Mouse (Mus musculus): ENCODE results near the gene Rhbdf1. TPM values are rescaled to one million over a fixed set of nuclear protein-coding genes. Genes with fewer than 3 reads are reported as not detected.

Gene Rhbdf1
- total RNA-seq (2017) = 3.6 and 4.7 TPM in 2 replicates

DNA sequence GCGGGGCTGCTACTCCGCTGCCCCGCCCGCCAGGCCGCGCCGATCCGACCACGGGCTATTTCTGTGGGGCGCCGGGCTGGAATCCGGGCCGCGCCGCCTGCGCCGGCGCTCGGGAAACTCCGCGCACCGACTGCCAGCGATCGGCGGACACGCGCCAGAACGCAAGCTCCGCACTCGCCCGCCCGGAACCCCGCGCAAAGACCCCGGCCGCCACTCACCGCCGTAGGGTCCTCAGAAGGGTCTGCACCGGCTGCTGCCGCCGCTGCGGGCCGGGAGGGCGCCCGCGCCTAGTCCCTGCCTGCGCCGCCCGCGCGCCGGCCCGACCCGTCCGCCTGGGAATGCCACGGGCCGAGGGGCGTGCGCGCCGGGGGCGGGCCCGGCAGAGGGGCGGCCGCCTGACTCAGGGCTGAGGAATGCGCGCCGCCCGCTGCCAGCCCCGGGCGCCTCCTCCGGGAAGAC lies at the start of gene Rhbdf1:
TSS of gene Rhbdf1 (minus strand) at position 350 of the 459 bp plus-strand sequence.
- no peak for ATAC-seq (ENCODE audit: extremely low read depth, insufficient number of reproducible peaks, low FRiP score, poor library complexity, severe bottlenecking)

DNA sequence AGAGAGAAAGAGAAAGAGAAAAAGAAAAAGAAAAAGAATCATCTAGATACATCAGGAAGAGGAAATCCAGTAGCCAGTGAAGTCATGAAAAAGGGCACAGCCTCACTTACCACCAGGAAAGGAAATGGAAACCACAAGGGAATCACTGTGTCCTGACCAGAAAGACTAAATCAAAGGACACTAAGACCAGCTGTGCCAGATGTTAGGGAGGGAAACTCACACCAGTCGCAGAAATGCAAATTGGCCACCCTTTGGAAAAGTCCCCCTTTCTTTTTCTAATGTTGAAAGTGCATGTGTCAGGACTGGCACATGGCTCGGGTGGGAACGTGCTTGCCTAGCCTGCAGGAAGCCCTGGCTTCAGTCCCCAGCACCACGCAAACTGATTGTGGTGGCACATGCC lies 49.1 kb upstream of the Rhbdf1 start:
- no peak for ATAC-seq (ENCODE audit: extremely low read depth, insufficient number of reproducible peaks, low FRiP score, poor library complexity, severe bottlenecking)

DNA sequence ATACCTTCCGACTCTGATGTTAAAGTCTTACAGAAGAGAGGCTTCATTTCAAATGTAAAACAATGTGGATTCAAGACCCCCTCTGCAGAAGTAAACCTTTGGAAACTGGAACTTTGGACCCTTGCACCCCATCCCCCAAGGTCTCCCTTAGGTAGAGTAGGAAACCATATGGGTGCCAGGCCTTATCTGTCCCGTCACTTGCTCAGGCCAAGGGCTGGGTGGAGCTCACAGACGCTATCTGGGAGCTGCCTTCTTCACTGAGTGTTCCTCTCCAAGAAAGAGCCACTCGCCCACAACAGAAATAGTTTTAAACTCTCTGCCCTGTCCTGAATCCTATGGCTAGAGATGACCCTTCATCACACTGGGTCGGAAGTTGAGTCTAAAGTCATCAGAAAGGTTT lies 46.9 kb upstream of the Rhbdf1 start:
- no peak for ATAC-seq (ENCODE audit: extremely low read depth, insufficient number of reproducible peaks, low FRiP score, poor library complexity, severe bottlenecking)

DNA sequence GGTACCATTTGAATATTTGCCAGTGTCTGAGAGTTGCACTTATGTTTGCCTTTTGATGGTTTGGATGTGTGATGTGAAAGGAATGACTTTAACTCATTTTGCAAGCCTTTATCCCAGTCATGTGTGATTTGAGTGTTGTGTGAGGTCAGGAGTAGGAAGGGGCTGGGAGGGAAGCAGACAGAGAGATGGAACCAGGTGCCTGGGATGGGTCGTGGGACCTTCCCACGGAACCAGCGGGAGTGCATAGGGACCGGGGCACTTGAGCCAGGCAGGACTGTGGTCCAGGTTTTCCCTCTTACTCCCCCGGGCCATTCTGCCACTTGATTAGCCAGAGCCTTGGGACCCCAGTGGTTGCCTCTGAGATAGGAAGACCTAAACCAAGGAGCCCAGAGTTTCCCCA lies 45.9 kb upstream of the Rhbdf1 start:
- ATAC-seq (ENCODE audit: extremely low read depth, insufficient number of reproducible peaks, low FRiP score, poor library complexity, severe bottlenecking) = no peak

DNA sequence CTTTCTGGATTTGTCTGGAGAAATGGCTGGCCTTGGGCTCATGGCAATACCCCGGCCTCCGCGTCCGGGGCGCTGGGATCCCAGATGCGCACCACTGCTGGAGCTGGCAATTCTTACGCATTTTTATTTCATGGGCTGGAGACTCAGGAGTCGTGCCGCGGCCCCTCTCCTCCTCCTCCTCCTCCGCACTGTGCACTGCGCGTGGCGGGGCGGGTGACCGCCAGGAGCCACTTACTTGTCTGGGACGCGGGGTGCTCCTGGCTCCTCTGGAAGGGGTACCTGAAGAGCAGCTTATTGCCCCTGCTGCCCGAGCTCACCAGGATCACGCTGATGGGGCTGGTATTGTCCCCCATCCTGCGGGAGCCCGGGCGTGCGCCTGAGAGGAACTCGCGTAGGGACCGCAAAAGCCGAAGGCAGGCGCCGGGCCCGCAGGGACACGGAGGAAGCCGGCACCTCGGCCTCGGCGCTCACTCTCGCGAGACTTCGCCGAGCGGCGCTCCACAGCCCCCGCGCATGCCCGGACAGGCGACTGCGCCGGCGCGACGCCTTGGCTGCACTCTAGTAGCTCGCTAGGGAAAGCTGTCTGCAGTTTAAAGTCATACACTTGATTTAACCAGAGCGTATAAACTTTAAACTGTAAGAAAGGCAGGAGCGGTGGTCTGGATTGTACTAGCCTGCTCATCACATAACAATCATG lies 45.2 kb upstream of the Rhbdf1 start, which contains the start of gene Nprl3:
TSS of gene Nprl3 (minus strand) at position 520 of the 697 bp plus-strand sequence.
- ATAC-seq (ENCODE audit: extremely low read depth, insufficient number of reproducible peaks, low FRiP score, poor library complexity, severe bottlenecking) = peak; percentile 75

DNA sequence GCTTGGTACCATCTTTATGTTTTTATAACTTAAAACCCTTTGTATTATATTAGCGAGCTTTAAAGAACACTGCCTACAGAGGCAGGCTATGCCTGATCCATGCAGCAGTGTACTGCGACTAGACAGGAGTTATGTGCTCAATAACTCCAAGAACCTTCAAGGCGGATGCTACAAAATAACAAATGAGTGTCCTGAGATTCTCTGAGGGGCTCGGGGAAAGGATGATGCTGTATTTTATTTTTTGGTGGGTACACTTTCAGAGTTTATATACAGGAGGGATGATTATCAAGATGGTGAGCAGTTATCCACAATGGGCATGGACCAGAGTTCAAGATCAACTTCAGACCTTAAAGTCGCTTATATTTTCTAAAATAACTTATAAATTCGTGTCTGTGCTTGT lies 44.7 kb upstream of the Rhbdf1 start:
- no peak for ATAC-seq (ENCODE audit: extremely low read depth, insufficient number of reproducible peaks, low FRiP score, poor library complexity, severe bottlenecking)

DNA sequence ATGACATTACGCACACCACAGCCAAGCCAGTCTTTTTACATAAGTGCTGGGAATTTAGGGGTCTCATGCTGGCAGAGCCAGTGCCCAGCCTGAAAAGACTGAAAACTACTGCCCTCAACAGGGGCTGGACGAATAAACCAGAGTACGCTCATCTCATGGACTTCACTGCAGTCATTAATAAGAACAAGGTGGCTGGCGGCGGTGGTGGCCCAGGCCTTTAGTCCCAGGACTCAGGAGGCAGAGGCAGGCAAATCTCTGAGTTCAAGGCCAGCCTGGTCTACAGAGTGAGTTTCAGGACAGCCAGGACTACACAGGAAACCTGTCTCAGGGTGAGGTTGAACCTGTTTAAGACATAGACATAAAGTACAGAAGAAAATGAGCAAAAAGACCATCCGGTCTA lies 44.1 kb upstream of the Rhbdf1 start:
- no peak for ATAC-seq (ENCODE audit: extremely low read depth, insufficient number of reproducible peaks, low FRiP score, poor library complexity, severe bottlenecking)

DNA sequence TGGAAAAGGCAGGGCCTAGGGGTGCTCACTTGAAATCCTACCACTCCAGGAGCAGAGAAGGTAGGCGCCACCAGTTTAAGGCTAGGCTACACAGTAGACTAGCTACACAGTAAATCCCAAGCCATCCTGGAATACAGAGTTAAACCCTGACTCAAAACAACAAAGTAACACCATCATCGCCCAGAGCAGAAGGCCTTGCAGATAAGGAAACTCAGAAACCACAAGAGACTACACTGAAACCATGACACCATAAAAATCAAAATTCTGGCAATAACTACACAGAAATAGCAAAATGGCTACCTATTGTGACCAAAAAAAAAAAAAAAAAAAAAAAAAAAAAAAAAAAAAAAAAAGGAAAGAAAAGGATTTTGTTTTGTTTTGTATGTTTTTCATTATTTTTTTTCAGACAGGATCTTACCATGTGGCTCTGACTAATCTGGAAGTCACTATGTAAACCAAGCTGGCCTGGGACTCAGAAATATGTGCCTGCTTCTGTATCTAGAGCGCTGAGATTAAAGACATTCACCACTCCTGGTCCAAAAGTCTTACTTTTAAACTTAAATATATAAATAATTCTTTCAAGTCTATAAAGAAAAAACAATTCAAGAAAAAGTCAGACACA lies 43.1 kb upstream of the Rhbdf1 start:
- no peak for ATAC-seq (ENCODE audit: extremely low read depth, insufficient number of reproducible peaks, low FRiP score, poor library complexity, severe bottlenecking)

DNA sequence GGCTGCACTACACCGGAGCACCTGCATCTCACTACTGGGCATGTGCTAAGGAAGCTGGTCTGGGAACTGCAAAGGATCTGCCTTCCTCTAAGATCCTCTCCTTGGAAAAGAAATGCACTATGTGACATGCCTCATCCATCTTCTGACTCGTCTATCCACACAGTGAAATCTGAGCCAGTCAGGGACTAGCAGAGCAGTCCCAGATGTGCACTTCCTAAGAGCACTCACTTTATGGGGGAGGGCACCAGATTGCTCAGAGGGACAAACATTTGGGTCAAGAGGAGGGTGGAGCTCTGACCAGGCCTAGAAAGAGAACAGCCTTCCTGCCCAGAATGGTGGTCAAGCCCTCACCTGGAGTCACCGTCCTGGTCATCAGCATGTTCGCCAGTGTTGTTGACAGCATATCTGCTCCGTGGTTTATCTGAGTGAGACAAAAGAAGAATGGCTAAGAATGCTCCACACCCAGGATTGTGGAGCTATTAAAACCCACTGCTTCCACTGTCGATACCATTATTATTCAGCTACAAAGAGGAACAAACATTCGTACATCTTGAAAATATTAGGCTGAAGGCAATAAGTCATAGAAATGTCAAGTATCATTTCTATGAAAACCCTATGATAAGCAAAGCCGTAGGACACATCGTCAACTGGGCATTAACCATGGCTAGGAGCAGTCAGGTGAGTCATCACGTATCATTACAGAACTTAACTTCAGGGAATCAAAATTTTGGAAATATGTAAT lies 40.7 kb upstream of the Rhbdf1 start:
- ATAC-seq (ENCODE audit: extremely low read depth, insufficient number of reproducible peaks, low FRiP score, poor library complexity, severe bottlenecking) = no peak

DNA sequence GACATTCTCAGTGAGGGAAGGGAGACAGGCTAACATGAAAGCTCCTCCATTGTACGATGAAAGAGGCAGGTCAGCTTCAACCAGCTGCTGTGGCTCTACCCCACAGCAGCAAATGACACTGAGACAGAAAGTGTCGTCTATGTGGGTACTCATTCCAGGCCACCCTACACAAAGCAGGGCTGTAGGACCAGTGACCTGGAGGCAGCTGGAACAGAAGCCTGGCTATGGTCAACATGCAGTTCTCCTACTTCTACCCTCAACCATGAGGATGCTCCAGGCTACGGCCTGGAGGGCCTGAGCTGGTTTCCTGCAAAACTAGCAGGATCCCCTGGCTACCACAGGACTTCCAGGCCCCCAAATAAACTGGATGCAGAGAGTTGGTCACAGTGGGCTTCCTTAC lies 34.5 kb upstream of the Rhbdf1 start:
- no peak for ATAC-seq (ENCODE audit: extremely low read depth, insufficient number of reproducible peaks, low FRiP score, poor library complexity, severe bottlenecking)

DNA sequence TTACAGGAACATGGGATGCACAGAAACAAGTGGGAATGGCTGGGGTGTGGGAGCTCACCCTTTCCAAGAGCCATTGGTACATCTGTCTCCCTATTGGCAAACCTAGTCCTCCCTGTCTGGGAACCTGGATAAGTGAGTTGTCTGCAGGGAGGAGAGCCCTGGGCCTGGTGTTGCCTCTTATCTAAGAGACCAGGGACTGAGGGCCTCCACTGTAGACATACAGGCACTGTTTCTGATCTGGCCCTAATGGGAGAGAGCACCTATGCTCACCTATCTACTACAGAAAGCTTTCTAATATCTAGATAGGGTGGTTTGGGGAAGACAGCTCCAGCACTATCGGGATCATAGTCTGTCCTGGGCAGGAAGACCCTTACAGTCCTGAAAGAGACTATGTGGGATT lies 34.0 kb upstream of the Rhbdf1 start:
- no peak for ATAC-seq (ENCODE audit: extremely low read depth, insufficient number of reproducible peaks, low FRiP score, poor library complexity, severe bottlenecking)

DNA sequence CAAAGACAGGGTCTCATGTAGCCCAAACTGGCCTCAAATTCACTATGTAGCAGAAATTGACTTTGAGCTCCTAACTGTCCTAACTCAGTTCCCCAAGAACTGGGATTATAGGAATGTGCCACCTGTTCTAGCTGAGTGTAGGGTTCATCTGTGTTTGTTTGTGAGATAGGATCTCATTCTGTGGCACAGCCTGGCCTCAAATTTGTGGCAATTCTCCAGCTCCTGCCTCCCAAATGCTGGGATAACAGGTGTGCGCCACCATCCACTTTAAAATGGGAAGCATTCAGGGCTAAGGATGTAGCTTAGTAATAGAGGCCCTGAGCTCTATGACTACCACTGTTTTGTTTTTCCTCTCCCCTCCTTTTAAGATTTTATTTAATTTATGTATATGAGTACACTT lies 31.0 kb upstream of the Rhbdf1 start:
- ATAC-seq (ENCODE audit: extremely low read depth, insufficient number of reproducible peaks, low FRiP score, poor library complexity, severe bottlenecking) = no peak

DNA sequence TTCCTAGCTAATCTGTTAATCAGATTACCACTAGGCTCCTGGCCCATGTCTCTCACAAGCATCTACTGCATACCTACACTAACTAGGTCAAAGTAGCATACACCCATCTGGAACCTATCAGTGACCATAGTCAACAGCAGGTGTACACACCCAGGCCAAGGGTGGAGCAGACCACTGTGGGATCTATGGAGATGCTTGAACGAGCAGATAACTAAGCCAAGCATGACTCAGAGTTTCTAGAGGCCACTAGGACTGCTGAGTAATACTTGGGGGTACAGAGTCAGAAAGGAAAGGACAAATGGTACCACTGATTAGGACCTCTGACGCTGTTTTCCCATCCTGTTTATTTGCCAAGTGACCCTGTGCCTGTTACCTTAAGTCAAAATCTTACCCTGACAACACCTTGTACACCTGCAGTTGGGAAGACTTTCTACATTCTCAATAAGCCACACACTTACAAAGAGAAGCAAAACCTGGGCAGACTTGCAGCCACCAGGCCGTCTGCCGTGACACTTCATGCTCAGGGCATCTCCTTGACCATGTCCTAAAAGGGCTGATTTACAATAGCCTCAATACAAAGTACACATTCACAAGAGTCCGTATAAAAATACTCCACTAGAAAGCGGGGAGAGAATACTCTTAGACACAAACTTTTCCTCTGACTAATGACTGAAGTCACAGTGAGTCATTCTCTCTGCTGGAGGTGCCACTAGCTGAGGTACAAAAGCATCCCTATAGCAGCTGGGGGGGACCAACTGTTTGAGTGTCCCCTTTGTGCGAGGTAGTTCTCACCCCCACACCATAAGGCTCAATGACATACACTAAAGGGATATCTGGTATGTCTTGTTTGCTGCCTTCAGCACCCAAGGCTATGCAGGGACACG lies 29.0 kb upstream of the Rhbdf1 start:
- ATAC-seq (ENCODE audit: extremely low read depth, insufficient number of reproducible peaks, low FRiP score, poor library complexity, severe bottlenecking) = no peak

DNA sequence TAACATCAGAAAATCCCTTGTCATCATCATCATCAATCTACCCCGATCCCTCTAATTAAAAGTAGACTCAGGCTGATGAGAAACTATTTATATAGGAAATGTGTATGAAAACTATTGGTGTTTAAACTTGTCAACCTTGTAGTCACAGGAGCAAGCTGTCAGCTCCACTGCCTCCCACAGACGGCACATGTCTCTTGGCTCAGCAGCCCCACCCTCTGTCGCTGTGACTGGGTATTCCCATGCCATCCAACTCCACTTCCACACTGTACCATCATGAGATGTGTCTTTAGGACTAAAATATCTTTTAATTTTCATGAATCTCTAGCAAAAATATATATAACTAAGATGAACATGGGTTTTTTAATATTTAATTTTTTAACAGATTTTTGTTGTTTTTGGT lies 26.2 kb upstream of the Rhbdf1 start:
- no peak for ATAC-seq (ENCODE audit: extremely low read depth, insufficient number of reproducible peaks, low FRiP score, poor library complexity, severe bottlenecking)

DNA sequence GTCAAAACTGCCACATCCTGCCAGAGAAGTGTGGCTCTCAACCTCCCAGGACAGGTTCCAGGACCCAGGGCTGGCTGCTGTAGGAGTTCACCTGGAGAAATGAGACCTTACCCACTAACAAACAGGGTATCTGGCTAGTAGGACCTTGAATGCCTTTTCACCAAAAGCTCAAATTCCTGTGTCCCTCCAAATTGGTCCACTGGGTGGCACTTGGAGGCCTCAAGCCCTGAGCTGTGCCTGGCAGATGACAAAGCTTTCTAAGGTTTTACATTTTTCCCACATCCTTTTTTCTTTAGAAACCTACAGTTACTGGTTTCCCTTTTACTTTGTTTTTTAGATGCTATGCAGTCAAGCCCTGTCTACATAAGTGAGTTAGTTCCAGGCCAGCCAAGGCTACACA lies 25.0 kb upstream of the Rhbdf1 start:
- no peak for ATAC-seq (ENCODE audit: extremely low read depth, insufficient number of reproducible peaks, low FRiP score, poor library complexity, severe bottlenecking)

DNA sequence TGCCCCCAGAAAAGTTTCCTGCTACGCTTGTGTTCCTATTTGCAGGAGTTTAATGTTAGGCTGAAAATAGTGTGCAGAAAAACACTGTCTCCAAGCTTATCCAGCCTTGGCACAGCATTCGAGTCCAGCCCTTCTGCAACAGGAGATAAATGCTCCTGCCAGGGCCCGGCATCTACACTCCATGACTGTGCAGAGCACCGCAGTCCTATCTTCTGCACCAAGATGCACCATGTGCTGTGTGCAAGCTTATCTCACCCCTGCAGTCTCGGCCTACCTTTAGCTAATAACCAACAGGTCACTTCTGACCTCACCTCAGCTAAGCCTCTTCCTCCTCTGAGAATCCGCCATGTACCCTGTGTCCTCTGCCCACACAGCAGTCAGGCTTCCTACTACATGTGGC lies 23.5 kb upstream of the Rhbdf1 start:
- no peak for ATAC-seq (ENCODE audit: extremely low read depth, insufficient number of reproducible peaks, low FRiP score, poor library complexity, severe bottlenecking)

DNA sequence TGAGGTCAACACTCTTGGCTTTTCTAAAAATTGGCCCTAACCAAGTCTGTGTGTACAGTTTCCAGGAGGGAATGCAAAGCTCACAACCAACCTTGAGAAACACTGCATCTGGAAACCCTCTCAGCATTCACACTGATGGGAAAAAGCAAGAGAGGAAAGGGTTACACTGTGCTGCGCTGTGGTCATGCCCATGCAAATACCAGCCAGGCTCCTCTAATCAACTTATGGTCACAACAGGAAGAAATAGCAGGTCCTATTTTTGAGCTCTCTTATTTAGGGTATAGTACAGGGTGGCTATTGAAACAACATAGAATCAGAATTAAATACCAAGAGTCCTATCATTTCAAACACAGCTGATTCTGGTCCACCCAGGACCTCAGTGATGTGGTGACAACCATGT lies 22.5 kb upstream of the Rhbdf1 start:
- no peak for ATAC-seq (ENCODE audit: extremely low read depth, insufficient number of reproducible peaks, low FRiP score, poor library complexity, severe bottlenecking)

DNA sequence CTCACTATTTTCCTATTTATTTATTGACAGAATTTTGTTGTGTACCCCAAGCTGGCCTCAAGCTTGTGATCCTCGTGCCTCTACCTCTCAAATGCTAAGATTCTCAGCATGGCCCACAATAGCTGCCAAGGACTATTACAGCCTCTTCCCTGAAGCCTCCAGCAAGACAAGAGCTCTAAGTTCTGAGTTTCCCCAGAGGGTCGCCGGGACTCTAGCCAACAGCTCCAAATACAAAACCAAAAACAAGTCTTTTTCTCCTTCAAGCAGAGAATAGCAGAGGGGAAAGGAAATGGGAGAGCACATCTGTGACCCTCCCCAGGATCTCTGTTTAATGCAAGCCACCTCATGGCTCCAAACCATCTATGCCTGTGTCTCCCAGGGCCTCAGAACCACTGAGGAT lies 22.0 kb upstream of the Rhbdf1 start:
- no peak for ATAC-seq (ENCODE audit: extremely low read depth, insufficient number of reproducible peaks, low FRiP score, poor library complexity, severe bottlenecking)

Measured in neutrophil, adult 5-6 weeks (primary cell).